Mouse (Mus musculus): ENCODE measurements at regions not wholly inside any gene's neighbourhood (a gene's known extent, or its start where the extent isn't known, plus 50 kb on each side); places are given as distances from the start of the nearest gene placed in this dataset.

DNA sequence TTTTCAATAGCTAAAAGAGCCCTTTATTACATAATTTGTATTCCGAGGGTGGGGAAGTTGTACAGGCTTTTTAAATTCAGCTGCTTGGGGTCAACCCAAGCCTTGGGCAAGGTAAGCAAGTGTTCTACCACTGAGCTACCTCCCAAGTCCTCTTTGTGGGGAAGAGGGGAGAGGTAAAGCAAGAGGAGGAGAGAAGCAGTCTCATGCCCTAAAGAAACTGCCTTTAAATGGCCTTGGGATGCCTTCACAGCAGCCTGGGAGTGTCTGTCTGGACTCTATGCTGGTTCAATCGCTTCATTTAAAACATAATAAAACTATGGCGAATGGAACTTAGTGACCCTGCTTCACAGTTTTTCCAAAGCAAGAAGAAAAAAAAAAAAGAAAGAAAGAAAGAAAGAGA lies 77.0 kb upstream of the Mad2l1 start:
- TF ChIP-seq ZC3H11A (IDR thresholded peaks at IDR 0.05; ENCODE audit: borderline replicate concordance, low read depth, low read length) (no peak), ZNF384 (IDR thresholded peaks at IDR 0.05; ENCODE audit: low read depth, low read length) (no peak), MAFK (IDR thresholded peaks at IDR 0.05; ENCODE audit: insufficient read depth, low read depth, low read length) (no peak), HCFC1 (IDR thresholded peaks at IDR 0.05; ENCODE audit: borderline replicate concordance, insufficient read depth, low read length) (no peak)
- Histone ChIP-seq H3K4me1 (ENCODE audit: control insufficient read depth in 2 of 2, insufficient read depth in 2 of 2, low read length in 2 of 2, poor library complexity in 1 of 2) (0 out of 4 replicates have a peak, but pooled peaks cover 0 to 4% of the 10 kb centered on the region in 2 experiments), H3K9me3 (ENCODE audit: control insufficient read depth, insufficient read depth, low read depth, low read length) (no peaks in the 10 kb centered on the region), H3K9ac (ENCODE audit: insufficient read depth, low read depth, low read length, poor library complexity, severe bottlenecking) (no peak overlapping the region), H3K27ac (ENCODE audit: insufficient read depth, low read depth, low read length, poor library complexity, severe bottlenecking) (peak overlapping the region; percentile 1; the same call in 1 of the 2 replicates), H3K4me3 (ENCODE audit: insufficient read depth in 1 of 2, low read depth in 1 of 2, low read length in 2 of 2, poor library complexity in 1 of 2, severe bottlenecking in 1 of 2) (no peak overlapping the region), H3K36me3 (ENCODE audit: control insufficient read depth, insufficient read depth, low read length, poor library complexity, severe bottlenecking) (no peaks in the 10 kb centered on the region)
- in situ Hi-C loops (cut with MboI; ENCODE audit: low sequenced_read_pairs in 2 of 2, unreplicated experiment in 2 of 2): no loop called here
- peak; percentile 24 for DNase-seq (ENCODE audit: low read depth, low spot score)

DNA sequence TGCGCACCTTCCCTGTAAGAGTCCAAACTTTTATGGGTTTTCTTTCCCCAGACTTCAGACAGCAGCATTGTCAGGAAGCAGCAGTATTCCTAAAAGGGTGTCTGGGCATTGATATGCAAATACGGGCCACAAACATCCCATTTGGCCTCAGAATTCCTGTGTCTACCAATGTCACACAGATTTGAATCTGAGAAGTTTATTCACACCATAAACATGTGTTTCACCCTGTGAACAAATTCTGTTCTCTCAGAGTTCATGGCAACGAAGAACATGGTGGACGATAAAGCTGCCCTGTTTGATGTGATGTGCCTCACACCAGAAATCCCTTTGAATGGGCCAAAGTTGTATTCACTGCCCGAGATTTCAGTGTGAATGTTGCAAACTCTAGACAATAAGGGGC lies 70.7 kb upstream of the Mad2l1 start:
- no peak overlapping the region for H3K9ac ChIP-seq (ENCODE audit: insufficient read depth, low read depth, low read length, poor library complexity, severe bottlenecking)
- TF ChIP-seq ZNF384 (IDR thresholded peaks at IDR 0.05; ENCODE audit: low read depth, low read length) (no peak), CHD2 (IDR thresholded peaks at IDR 0.05; ENCODE audit: low read depth, low read length) (no peak), MAFK (IDR thresholded peaks at IDR 0.05; ENCODE audit: insufficient read depth, low read depth, low read length) (no peak), HCFC1 (IDR thresholded peaks at IDR 0.05; ENCODE audit: borderline replicate concordance, insufficient read depth, low read length) (no peak), ZC3H11A (IDR thresholded peaks at IDR 0.05; ENCODE audit: borderline replicate concordance, low read depth, low read length) (no peak)
- H3K36me3 ChIP-seq (ENCODE audit: control insufficient read depth, insufficient read depth, low read length, poor library complexity, severe bottlenecking): no peaks in the 10 kb centered on the region
- in situ Hi-C loops (cut with MboI; ENCODE audit: low sequenced_read_pairs in 2 of 2, unreplicated experiment in 2 of 2): no loop called here
- no peaks in the 10 kb centered on the region for H3K9me3 ChIP-seq (ENCODE audit: control insufficient read depth, insufficient read depth, low read depth, low read length)
- peaks cover 2% of the 10 kb centered on the region in 2 experiments; a peak in 2 of 4 replicates for H3K4me1 ChIP-seq (ENCODE audit: control insufficient read depth in 2 of 2, insufficient read depth in 2 of 2, low read length in 2 of 2, poor library complexity in 1 of 2)
- H3K27ac ChIP-seq (ENCODE audit: insufficient read depth, low read depth, low read length, poor library complexity, severe bottlenecking): no peak overlapping the region; the same call in 1 of the 2 replicates
- H3K4me3 ChIP-seq (ENCODE audit: insufficient read depth in 1 of 2, low read depth in 1 of 2, low read length in 2 of 2, poor library complexity in 1 of 2, severe bottlenecking in 1 of 2): no peak overlapping the region
- DNase-seq (ENCODE audit: low read depth, low spot score): peak; percentile 38

DNA sequence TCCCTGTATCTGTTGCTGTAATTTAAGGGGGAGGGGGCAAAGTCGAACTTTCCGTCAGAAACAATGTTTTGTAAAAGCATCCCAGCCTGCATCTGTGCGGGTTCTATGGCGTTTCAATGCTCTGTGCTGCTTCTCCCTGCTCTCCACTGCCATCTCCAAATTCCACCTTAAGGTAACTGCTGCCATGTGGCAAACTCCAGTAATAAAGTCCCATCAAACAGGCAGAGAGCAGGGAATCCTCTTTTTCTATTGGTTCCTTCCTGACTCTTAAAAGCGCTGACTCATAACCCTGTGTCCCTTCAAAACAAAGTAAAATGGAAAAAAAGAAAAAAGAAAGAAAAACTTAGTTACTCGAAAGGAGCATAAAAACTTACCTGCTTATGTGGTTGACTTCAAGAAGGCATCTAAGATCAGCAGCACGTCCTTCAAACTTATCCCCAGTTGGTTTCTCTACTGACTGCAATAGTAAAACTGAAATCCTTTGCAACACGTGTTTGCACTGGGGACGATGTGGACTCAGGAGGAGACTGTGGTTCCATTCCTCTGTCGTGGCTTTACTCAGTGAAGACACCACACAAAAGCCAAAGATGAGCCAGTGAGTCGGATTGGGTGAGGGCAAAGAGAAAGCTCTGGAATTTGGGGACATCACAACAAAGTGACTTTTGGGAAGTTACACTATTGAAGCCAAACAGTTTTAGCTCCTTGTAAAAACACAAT lies 69.9 kb upstream of the Mad2l1 start:
- in situ Hi-C loops (cut with MboI; ENCODE audit: low sequenced_read_pairs in 2 of 2, unreplicated experiment in 2 of 2): no loop called here
- Histone ChIP-seq H3K9ac (ENCODE audit: insufficient read depth, low read depth, low read length, poor library complexity, severe bottlenecking) (no peak overlapping the region; the same call in 1 of the 2 replicates), H3K9me3 (ENCODE audit: control insufficient read depth, insufficient read depth, low read depth, low read length) (no peaks in the 10 kb centered on the region), H3K4me3 (ENCODE audit: insufficient read depth in 1 of 2, low read depth in 1 of 2, low read length in 2 of 2, poor library complexity in 1 of 2, severe bottlenecking in 1 of 2) (no peak overlapping the region), H3K4me1 (ENCODE audit: control insufficient read depth in 2 of 2, insufficient read depth in 2 of 2, low read length in 2 of 2, poor library complexity in 1 of 2) (peaks cover 2% of the 10 kb centered on the region in 2 experiments; a peak in 2 of 4 replicates), H3K27ac (ENCODE audit: insufficient read depth, low read depth, low read length, poor library complexity, severe bottlenecking) (no peak overlapping the region), H3K36me3 (ENCODE audit: control insufficient read depth, insufficient read depth, low read length, poor library complexity, severe bottlenecking) (no peaks in the 10 kb centered on the region)
- DNase-seq (ENCODE audit: low read depth, low spot score): no peak
- no peak for TF ChIP-seq ZNF384 (IDR thresholded peaks at IDR 0.05; ENCODE audit: low read depth, low read length)
- TF ChIP-seq HCFC1 (IDR thresholded peaks at IDR 0.05; ENCODE audit: borderline replicate concordance, insufficient read depth, low read length): no peak
- peak; percentile 72 for TF ChIP-seq MAFK (IDR thresholded peaks at IDR 0.05; ENCODE audit: insufficient read depth, low read depth, low read length)
- no peak for TF ChIP-seq CHD2 (IDR thresholded peaks at IDR 0.05; ENCODE audit: low read depth, low read length)

DNA sequence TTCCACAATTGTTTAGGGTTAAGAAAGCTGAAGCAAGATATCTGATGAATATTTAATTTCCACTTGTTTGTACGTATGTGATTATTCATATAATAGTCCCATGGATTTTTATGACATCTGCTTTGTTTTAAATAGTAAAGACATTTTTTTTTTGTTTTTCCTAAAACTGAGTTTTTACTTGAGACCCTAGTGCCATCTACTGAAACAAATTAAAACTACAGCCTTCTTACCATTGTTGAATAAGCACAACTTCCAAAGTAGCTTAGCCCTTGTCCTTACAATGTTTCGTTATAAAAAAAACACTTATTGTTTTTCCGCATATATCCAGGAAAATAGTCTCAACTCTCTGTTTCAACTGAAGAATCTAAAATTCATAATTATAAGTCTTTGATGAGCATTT lies 68.4 kb upstream of the Mad2l1 start:
- Histone ChIP-seq H3K4me1 (ENCODE audit: control insufficient read depth in 2 of 2, insufficient read depth in 2 of 2, low read length in 2 of 2, poor library complexity in 1 of 2) (peaks cover 2% of the 10 kb centered on the region in 2 experiments; a peak in 2 of 4 replicates), H3K9me3 (ENCODE audit: control insufficient read depth, insufficient read depth, low read depth, low read length) (no peaks in the 10 kb centered on the region), H3K27ac (ENCODE audit: insufficient read depth, low read depth, low read length, poor library complexity, severe bottlenecking) (no peak overlapping the region), H3K4me3 (ENCODE audit: insufficient read depth in 1 of 2, low read depth in 1 of 2, low read length in 2 of 2, poor library complexity in 1 of 2, severe bottlenecking in 1 of 2) (no peak overlapping the region), H3K9ac (ENCODE audit: insufficient read depth, low read depth, low read length, poor library complexity, severe bottlenecking) (no peak overlapping the region), H3K36me3 (ENCODE audit: control insufficient read depth, insufficient read depth, low read length, poor library complexity, severe bottlenecking) (no peaks in the 10 kb centered on the region)
- no peak for DNase-seq (ENCODE audit: low read depth, low spot score)
- in situ Hi-C loops (cut with MboI; ENCODE audit: low sequenced_read_pairs in 2 of 2, unreplicated experiment in 2 of 2): no loop called here
- peak; percentile 72; the same call in 1 of the 2 replicates for TF ChIP-seq ZNF384 (IDR thresholded peaks at IDR 0.05; ENCODE audit: low read depth, low read length)
- no peak for TF ChIP-seq CHD2 (IDR thresholded peaks at IDR 0.05; ENCODE audit: low read depth, low read length)
- TF ChIP-seq HCFC1 (IDR thresholded peaks at IDR 0.05; ENCODE audit: borderline replicate concordance, insufficient read depth, low read length): no peak
- peak; percentile 41; the same call in 1 of the 2 replicates for TF ChIP-seq ZC3H11A (IDR thresholded peaks at IDR 0.05; ENCODE audit: borderline replicate concordance, low read depth, low read length)
- TF ChIP-seq MAFK (IDR thresholded peaks at IDR 0.05; ENCODE audit: insufficient read depth, low read depth, low read length): no peak
